Mouse (Mus musculus) adrenal gland, postnatal 0 days (tissue): ENCODE data around the gene Cxcl17. TPM values are rescaled to one million over a fixed set of nuclear protein-coding genes. Genes with fewer than 3 reads are reported as not detected.

Experiments used
- polyA plus RNA-seq: library from polyadenylated mRNA; unstranded; fragments of >200 nt; fragmentation: Nextera tagmentation; extraction: Ambion mirVana; gene quantifications from 2 replicates; pipeline ENCODE4 v1.2.1, GENCODE M21; 2015

Cxcl17 gene
- 0.43 TPM in 1 of 2 replicates, not detected in the other for polyA plus RNA-seq

DNA sequence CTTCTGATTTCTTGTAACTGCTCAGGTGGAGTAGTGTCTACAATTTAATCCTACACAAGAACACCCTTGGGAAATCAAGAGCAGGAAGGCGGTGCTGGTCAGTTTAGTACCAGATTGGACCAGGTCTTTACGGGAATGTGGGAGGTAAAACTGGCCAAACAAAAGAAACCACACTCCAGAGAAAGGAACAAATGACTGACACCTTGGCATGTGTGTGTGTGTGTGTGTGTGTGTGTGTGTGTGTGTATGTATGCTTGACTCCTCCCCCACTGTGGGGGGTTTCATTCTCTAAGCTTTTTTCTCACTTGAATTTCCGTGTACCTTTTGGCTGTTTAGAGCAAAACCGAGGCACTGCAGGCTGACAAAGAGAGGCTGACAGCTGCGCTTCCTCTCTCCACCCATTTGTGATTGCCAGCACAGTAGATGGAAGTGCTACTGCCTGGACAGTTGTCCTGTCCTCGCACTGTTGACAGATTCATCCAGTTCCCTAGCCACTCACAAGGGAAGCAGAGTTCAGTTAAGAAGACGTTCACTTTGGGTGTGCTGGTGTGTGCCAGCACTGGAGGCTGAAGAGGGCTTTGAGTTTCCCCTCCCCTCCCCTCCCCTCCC, at the start of gene Cxcl17:
Gene Cxcl17, minus strand, starts transcription at position 54 of the 609 bp plus-strand sequence.

DNA sequence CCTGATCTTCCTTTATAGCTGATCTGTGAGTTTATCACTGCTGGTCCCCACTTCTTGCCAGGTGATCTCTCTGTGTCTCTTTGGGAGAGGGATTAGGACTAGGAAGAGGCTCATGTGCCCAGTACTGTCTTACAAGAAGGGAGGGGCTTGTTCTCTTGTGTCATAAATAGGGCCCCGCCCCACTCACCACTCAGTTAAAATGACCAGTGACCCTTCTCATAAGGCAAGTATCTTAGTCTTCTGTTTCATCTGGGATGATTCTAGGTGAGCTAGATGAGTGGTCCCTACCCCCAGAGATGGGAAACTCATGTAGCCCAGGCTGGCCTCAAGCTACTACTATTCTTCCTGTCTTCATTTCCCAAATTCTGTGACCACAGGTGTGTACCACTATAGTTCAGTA, 14.1 kb downstream of the Cxcl17 start, which contains the start of gene Lipe:
Gene Lipe, minus strand, starts transcription at position 101 of the 400 bp plus-strand sequence.

DNA sequence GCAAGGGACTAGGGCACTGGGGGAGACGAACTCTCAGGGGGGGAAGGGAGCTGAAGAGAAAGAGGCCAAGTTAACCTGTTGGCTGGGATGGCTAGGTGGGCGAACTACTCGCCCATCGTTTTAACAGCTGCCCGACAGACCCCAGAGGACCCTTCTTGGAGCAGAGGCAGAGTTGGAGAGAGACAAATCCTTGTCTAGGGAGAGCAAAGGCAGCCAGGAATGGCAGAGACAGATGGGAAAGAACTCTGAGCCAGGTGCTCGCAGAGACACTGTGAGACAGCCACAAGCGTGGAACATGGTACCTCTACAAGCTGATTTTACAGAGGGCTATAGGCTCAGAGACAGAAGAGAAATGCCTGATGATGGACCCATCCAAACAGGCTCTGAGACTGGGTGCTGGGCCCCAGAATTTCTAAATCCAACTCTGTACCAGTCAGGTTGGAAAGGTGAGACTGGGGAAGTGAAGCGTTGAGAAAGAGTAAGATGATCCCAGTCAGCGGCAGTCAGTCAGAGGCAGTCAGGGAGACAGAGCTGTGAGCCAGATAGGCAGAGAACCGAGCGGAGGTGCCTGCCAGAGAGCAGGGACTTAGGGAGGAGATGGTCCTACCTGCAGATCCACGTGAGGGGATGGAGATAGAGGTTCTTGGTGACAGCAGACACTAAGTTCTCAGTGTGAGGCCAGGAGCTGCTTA, 43.5 kb downstream of the Cxcl17 start, which contains the start of gene Cnfn:
Gene Cnfn, minus strand, starts transcription at position 667 of the 692 bp plus-strand sequence.

Other genes with a start within 250 kb of the Cxcl17 start
- 4.9 and 12.6 TPM in 2 replicates for gene Pou2f2, start 233.2 kb downstream of the Cxcl17 start, polyA plus RNA-seq
- gene Dedd2, start 192.3 kb downstream of the Cxcl17 start, polyA plus RNA-seq: 12.6 and 13.3 TPM in 2 replicates
- gene Zfp526, start 191.5 kb downstream of the Cxcl17 start, polyA plus RNA-seq: 1.5 and 2.4 TPM in 2 replicates
- gene Gsk3a, start 175.0 kb downstream of the Cxcl17 start, polyA plus RNA-seq: 8.4 and 10.2 TPM in 2 replicates
- gene Erf, start 162.1 kb downstream of the Cxcl17 start, polyA plus RNA-seq: 7.6 and 8.3 TPM in 2 replicates
- gene Cic, start 145.2 kb downstream of the Cxcl17 start, polyA plus RNA-seq: 21.1 and 23.1 TPM in 2 replicates
- 102 and 162 TPM in 2 replicates for gene Pafah1b3, start 114.9 kb downstream of the Cxcl17 start, polyA plus RNA-seq
- gene Prr19, start 111.5 kb downstream of the Cxcl17 start, polyA plus RNA-seq: 0.13 TPM in 1 of 2 replicates, not detected in the other
- gene Tmem145, start 106.8 kb downstream of the Cxcl17 start, polyA plus RNA-seq: 3.8 and 7.2 TPM in 2 replicates
- gene Megf8, start 95.7 kb downstream of the Cxcl17 start, polyA plus RNA-seq: 7.3 and 8.4 TPM in 2 replicates
- 0.87 and 12.3 TPM in 2 replicates for gene Cnfn, start 43.2 kb downstream of the Cxcl17 start, polyA plus RNA-seq
- 12.9 and 34.8 TPM in 2 replicates for gene Lipe, start 14.2 kb downstream of the Cxcl17 start, polyA plus RNA-seq
- 9.0 and 17.7 TPM in 2 replicates for gene Ceacam1, start 64.7 kb upstream of the Cxcl17 start, polyA plus RNA-seq
- gene Ceacam2, start 127.0 kb upstream of the Cxcl17 start, polyA plus RNA-seq: 0.08 TPM in 1 of 2 replicates, not detected in the other
- gene Erich4, start 203.0 kb upstream of the Cxcl17 start, polyA plus RNA-seq: 0.19 TPM in 1 of 2 replicates, not detected in the other
- 19.7 and 31.0 TPM in 2 replicates for gene Dmac2, start 206.5 kb upstream of the Cxcl17 start, polyA plus RNA-seq
- 8.3 and 15.6 TPM in 2 replicates for gene B3gnt8, start 213.8 kb upstream of the Cxcl17 start, polyA plus RNA-seq
- 86.9 and 135 TPM in 2 replicates for gene Bckdha, start 246.1 kb upstream of the Cxcl17 start, polyA plus RNA-seq
- 77.2 and 88.6 TPM in 2 replicates for gene Exosc5, start 246.3 kb upstream of the Cxcl17 start, polyA plus RNA-seq